Mouse (Mus musculus) kidney, embryonic 14.5 days (tissue): ENCODE results near the gene Itprid2. TPM values are rescaled to one million over a fixed set of nuclear protein-coding genes. Genes with fewer than 3 reads are reported as not detected.

Experiments used
- ATAC-seq: fragments of 200-750 bp; cut with Nextera tagmentation; 2 replicates; pipeline ENCODE4 v1.8.0; 2017; ENCODE audit warnings: moderate number of reproducible peaks, mild to moderate bottlenecking, moderate TSS enrichment, moderate library complexity; ENCODE audit not compliant: low FRiP score, low TSS enrichment
- H3K27ac ChIP-seq: fragments of 300-500 bp; sonication (generic); 2 replicates; pipeline ENCODE4 v1.5.1; 2014; ENCODE audit warnings: low read depth, mild to moderate bottlenecking, low read length, moderate library complexity, mixed read lengths
- H3K27me3 ChIP-seq: fragments of 300-500 bp; sonication (generic); 2 replicates; pipeline ENCODE4 v1.6.1; 2014; ENCODE audit warnings: mild to moderate bottlenecking, low read length; ENCODE audit not compliant: control insufficient read depth, insufficient read depth
- H3K36me3 ChIP-seq: fragments of 300-500 bp; sonication (generic); 2 replicates; pipeline ENCODE4 v1.6.1; 2014; ENCODE audit warnings: low read length, mixed read lengths; ENCODE audit not compliant: control insufficient read depth, insufficient read depth
- H3K4me1 ChIP-seq: fragments of 300-500 bp; sonication (generic); 2 replicates; pipeline ENCODE4 v1.6.1; 2014; ENCODE audit warnings: low read length, mixed read lengths; ENCODE audit not compliant: control insufficient read depth, insufficient read depth
- H3K4me2 ChIP-seq: fragments of 300-500 bp; sonication (generic); replicated peaks from 2 replicates; pipeline ENCODE4 v1.6.1; 2014; ENCODE audit warnings: low read depth, mild to moderate bottlenecking, low read length
- H3K4me3 ChIP-seq: fragments of 300-500 bp; sonication (generic); 2 replicates; pipeline ENCODE4 v1.5.1; 2014; ENCODE audit warnings: mild to moderate bottlenecking, low read length
- H3K9ac ChIP-seq: fragments of 300-500 bp; sonication (generic); 2 replicates; pipeline ENCODE4 v1.6.1; 2014; ENCODE audit warnings: low read depth, mild to moderate bottlenecking, low read length, moderate library complexity
- H3K9me3 ChIP-seq: fragments of 300-500 bp; sonication (generic); 2 replicates; pipeline ENCODE4 v1.6.1; 2016; ENCODE audit warnings: low read length; ENCODE audit not compliant: control insufficient read depth
- WGBS: fragments of 180-500 bp; shearing (Covaris S2); extraction: QIAGEN DNeasy Blood & Tissue Kit; methylation state at CpG from one replicate; pipeline ENCODE4 v1.1.7; 2014; 5-methylcytosine and 5-hydroxymethylcytosine counted together
- polyA plus RNA-seq: library from polyadenylated mRNA; unstranded; fragments of >200 nt; fragmentation: Nextera tagmentation; extraction: Ambion mirVana; gene quantifications from 2 replicates; pipeline ENCODE4 v1.2.1, GENCODE M21; 2014

The Itprid2 gene
- polyA plus RNA-seq, 1 experiment from 2014 or later = 26.5 TPM

GRCm38 (mm10) chr2:79638924-79639323, 3.8 kb downstream of the Itprid2 start:
- no peak for ATAC-seq
- H3K27ac ChIP-seq = no peak overlapping the region

GRCm38 (mm10) chr2:79646237-79646688, 11.1 kb downstream of the Itprid2 start:
- Histone ChIP-seq H3K9me3 (no peaks in the 10 kb centered on the region), H3K36me3 (peaks cover 49% of the 10 kb centered on the region), H3K4me1 (0 out of 2 replicates have a peak, but pooled peaks cover 3% of the 10 kb centered on the region), H3K4me2 (no peak overlapping the region), H3K9ac (no peak overlapping the region), H3K27me3 (no peaks in the 10 kb centered on the region), H3K4me3 (no peak overlapping the region), H3K27ac (no peak overlapping the region)
- 0 out of 2 replicates have a peak, but pooled peaks have one; percentile 43 for ATAC-seq
- whole genome bisulfite sequencing = 49% methylated on average over 4 of the region's 4 CpGs

More at GRCm38 (mm10) chr2:79638924-79639323, 3.8 kb downstream of the Itprid2 start:
- peak overlapping the region; percentile 37 for H3K4me2 ChIP-seq
- H3K27me3 ChIP-seq = no peaks in the 10 kb centered on the region
- H3K9me3 ChIP-seq = no peaks in the 10 kb centered on the region
- 55% methylated on average over 4 of the region's 4 CpGs for WGBS
- H3K36me3 ChIP-seq = peaks cover 34% of the 10 kb centered on the region
- 0 out of 2 replicates have a peak, but pooled peaks cover 6% of the 10 kb centered on the region for H3K4me1 ChIP-seq
- H3K4me3 ChIP-seq = peak overlapping the region; percentile 23; the same call in 1 of the 2 replicates
- H3K9ac ChIP-seq = peak overlapping the region; percentile 44; the same call in 1 of the 2 replicates

GRCm38 (mm10) chr2:79647094-79647493, 11.9 kb downstream of the Itprid2 start:
- Histone ChIP-seq H3K4me2 (no peak overlapping the region), H3K27me3 (no peaks in the 10 kb centered on the region), H3K9ac (no peak overlapping the region), H3K4me1 (0 out of 2 replicates have a peak, but pooled peaks cover 5% of the 10 kb centered on the region), H3K36me3 (peaks cover 41% of the 10 kb centered on the region), H3K4me3 (no peak overlapping the region), H3K9me3 (no peaks in the 10 kb centered on the region), H3K27ac (no peak overlapping the region)
- ATAC-seq = no peak
- WGBS = 73% methylated on average over 4 of the region's 4 CpGs

GRCm38 (mm10) chr2:79647728-79648127, 12.6 kb downstream of the Itprid2 start:
- H3K4me2 ChIP-seq = no peak overlapping the region
- H3K9ac ChIP-seq = no peak overlapping the region
- H3K4me1 ChIP-seq = 0 out of 2 replicates have a peak, but pooled peaks cover 5% of the 10 kb centered on the region
- WGBS = 53% methylated on average over 2 of the region's 2 CpGs
- no peaks in the 10 kb centered on the region for H3K9me3 ChIP-seq
- H3K27me3 ChIP-seq = no peaks in the 10 kb centered on the region
- H3K27ac ChIP-seq = no peak overlapping the region
- peaks cover 39% of the 10 kb centered on the region for H3K36me3 ChIP-seq
- H3K4me3 ChIP-seq = no peak overlapping the region
- ATAC-seq = no peak; the same call in 1 of the 2 replicates

GRCm38 (mm10) chr2:79651185-79651584, 16.0 kb downstream of the Itprid2 start:
- 0 out of 2 replicates have a peak, but pooled peaks cover 5% of the 10 kb centered on the region for H3K4me1 ChIP-seq
- H3K27me3 ChIP-seq = no peaks in the 10 kb centered on the region
- 74% methylated on average over 3 of the region's 3 CpGs for WGBS
- no peak overlapping the region for H3K4me3 ChIP-seq
- peaks cover 24% of the 10 kb centered on the region for H3K36me3 ChIP-seq
- H3K9me3 ChIP-seq = no peaks in the 10 kb centered on the region
- H3K9ac ChIP-seq = no peak overlapping the region
- H3K27ac ChIP-seq = no peak overlapping the region
- H3K4me2 ChIP-seq = no peak overlapping the region
- no peak for ATAC-seq

GRCm38 (mm10) chr2:79651701-79652100, 16.5 kb downstream of the Itprid2 start:
- Histone ChIP-seq H3K9me3 (no peaks in the 10 kb centered on the region), H3K4me3 (no peak overlapping the region), H3K27ac (no peak overlapping the region), H3K4me2 (no peak overlapping the region), H3K9ac (no peak overlapping the region), H3K4me1 (0 out of 2 replicates have a peak, but pooled peaks cover 5% of the 10 kb centered on the region), H3K27me3 (no peaks in the 10 kb centered on the region), H3K36me3 (peaks cover 23% of the 10 kb centered on the region)
- WGBS = 42% methylated on average over 3 of the region's 3 CpGs
- 0 out of 2 replicates have a peak, but pooled peaks have one; percentile 49 for ATAC-seq

GRCm38 (mm10) chr2:79652502-79652901, 17.4 kb downstream of the Itprid2 start:
- no peak for ATAC-seq
- Histone ChIP-seq H3K4me1 (0 out of 2 replicates have a peak, but pooled peaks cover 5% of the 10 kb centered on the region), H3K4me2 (no peak overlapping the region), H3K27me3 (no peaks in the 10 kb centered on the region), H3K9ac (no peak overlapping the region), H3K4me3 (no peak overlapping the region), H3K36me3 (peaks cover 28% of the 10 kb centered on the region), H3K27ac (no peak overlapping the region), H3K9me3 (no peaks in the 10 kb centered on the region)
- 88% methylated on average over 4 of the region's 4 CpGs for WGBS

GRCm38 (mm10) chr2:79653093-79653808, 18.1 kb downstream of the Itprid2 start:
- H3K4me2 ChIP-seq = no peak overlapping the region
- H3K27ac ChIP-seq = no peak overlapping the region
- ATAC-seq = no peak
- no peak overlapping the region for H3K9ac ChIP-seq
- no peaks in the 10 kb centered on the region for H3K27me3 ChIP-seq
- no peaks in the 10 kb centered on the region for H3K9me3 ChIP-seq
- WGBS = 88% methylated on average over 6 of the region's 6 CpGs
- H3K4me3 ChIP-seq = no peak overlapping the region
- H3K4me1 ChIP-seq = 0 out of 2 replicates have a peak, but pooled peaks cover 5% of the 10 kb centered on the region
- H3K36me3 ChIP-seq = peaks cover 36% of the 10 kb centered on the region

GRCm38 (mm10) chr2:79653809-79654164, 18.6 kb downstream of the Itprid2 start:
- Histone ChIP-seq H3K4me1 (0 out of 2 replicates have a peak, but pooled peaks cover 5% of the 10 kb centered on the region), H3K9me3 (no peaks in the 10 kb centered on the region), H3K27me3 (no peaks in the 10 kb centered on the region), H3K4me3 (no peak overlapping the region), H3K27ac (no peak overlapping the region), H3K9ac (no peak overlapping the region), H3K4me2 (no peak overlapping the region), H3K36me3 (peaks cover 41% of the 10 kb centered on the region)
- 84% methylated on average over 2 of the region's 2 CpGs for WGBS
- no peak for ATAC-seq
